Mouse (Mus musculus) C2C12 (cell line): ENCODE measurements around the gene Usp25.

Experiments
- CTCF ChIP-seq: IDR thresholded peaks from one replicate; pipeline ENCODE4 v1.5.1; 2011; ENCODE audit not compliant: control insufficient read depth, insufficient read depth, insufficient read length
- MAX ChIP-seq: IDR thresholded peaks from one replicate; pipeline ENCODE4 v1.6.1; 2011; ENCODE audit warnings: mild to moderate bottlenecking, control low read depth
- MYOD1 ChIP-seq: IDR thresholded peaks from one replicate; pipeline ENCODE4 v1.6.1; 2011; ENCODE audit warnings: low read depth; ENCODE audit not compliant: control insufficient read depth, insufficient read length
- MYOG ChIP-seq: IDR thresholded peaks from one replicate; pipeline ENCODE4 v1.6.1; 2011; ENCODE audit not compliant: control insufficient read depth, insufficient read length; ENCODE audit errors: extremely low read depth
- USF1 ChIP-seq: IDR thresholded peaks from one replicate; pipeline ENCODE4 v1.6.1; 2011; ENCODE audit warnings: low read depth, mild to moderate bottlenecking, control low read depth, moderate library complexity

- TF ChIP-seq CTCF (no peak), MAX (no peak), USF1 (no peak), MYOD1 (no peak), MYOG (no peak)
Measured at GRCm38 (mm10) chr16:77054184-77054583, 40.7 kb downstream of the Usp25 start.
